Mouse (Mus musculus) c-Kit-positive CD71-positive TER-119-negative erythroid progenitor cells, embryonic 14.5 days (primary cell): ENCODE data around the gene Tcea2.

ENCODE experiments used
- DNase-seq: peaks from one replicate; pipeline ENCODE4 v3.0.0-alpha.2; 2013; ENCODE audit warnings: low read depth

Tcea2 gene

GRCm38 (mm10) chr2:181679951-181680715 is at the start of gene Tcea2:
Gene Tcea2, plus strand, starts transcription at chr2:181680310.
- DNase-seq = peak; percentile 58

GRCm38 (mm10) chr2:181632624-181633023 is 47.5 kb upstream of the Tcea2 start:
- no peak for DNase-seq

GRCm38 (mm10) chr2:181635865-181636264 is 44.2 kb upstream of the Tcea2 start:
- no peak for DNase-seq

- peak; percentile 33 for DNase-seq
Measured at GRCm38 (mm10) chr2:181644361-181644760, 35.7 kb upstream of the Tcea2 start.

GRCm38 (mm10) chr2:181645666-181646065 is 34.4 kb upstream of the Tcea2 start:
- DNase-seq = no peak

- no peak for DNase-seq
Measured at GRCm38 (mm10) chr2:181646626-181647472, 33.3 kb upstream of the Tcea2 start.

DNA sequence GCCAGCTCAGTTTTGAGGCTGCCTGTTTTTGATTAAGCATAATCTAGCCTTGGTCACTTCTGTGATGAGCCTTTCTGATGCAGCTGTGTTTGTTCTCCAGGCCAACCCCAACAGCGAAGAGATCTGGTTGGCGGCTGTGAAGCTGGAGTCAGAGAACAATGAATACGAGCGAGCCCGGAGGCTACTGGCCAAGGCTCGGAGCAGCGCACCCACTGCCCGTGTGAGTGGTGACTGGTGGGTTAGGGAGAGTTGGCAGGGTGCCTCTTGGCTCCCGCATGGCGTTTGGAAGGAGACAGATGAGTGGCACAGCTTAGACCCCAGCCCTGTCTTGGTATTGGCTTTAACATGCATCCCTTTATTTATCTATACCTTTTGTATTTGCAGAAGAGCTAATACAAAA is 31.2 kb upstream of the Tcea2 start:
- DNase-seq = no peak

DNA sequence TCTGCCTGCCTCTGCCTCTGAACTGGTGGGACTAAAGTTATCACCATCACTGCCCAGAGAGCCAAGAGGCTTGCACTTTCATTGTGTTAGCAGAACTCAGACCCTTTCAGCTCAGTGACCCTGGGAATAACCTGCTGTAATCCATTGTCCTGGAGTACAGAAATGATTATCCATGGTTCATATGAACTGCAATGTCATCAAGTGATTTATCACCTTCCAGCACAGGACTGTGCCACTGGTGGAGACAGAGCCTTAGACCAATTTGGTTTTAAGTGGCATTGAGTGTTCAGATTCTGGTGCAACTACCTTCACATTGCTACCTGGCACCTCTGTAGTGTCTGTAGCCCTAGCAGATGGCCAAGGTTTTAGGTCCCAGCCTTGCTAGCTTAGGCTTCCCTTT is 27.0 kb upstream of the Tcea2 start:
- DNase-seq = no peak

GRCm38 (mm10) chr2:181653523-181653922 is 26.6 kb upstream of the Tcea2 start:
- DNase-seq = no peak

- no peak for DNase-seq
Measured at GRCm38 (mm10) chr2:181656734-181657133, 23.4 kb upstream of the Tcea2 start, which contains the start of gene Gm29797. Gene Gm29797, plus strand, starts transcription at chr2:181657034.

- no peak for DNase-seq
Measured at GRCm38 (mm10) chr2:181657441-181657840, 22.7 kb upstream of the Tcea2 start.

DNA sequence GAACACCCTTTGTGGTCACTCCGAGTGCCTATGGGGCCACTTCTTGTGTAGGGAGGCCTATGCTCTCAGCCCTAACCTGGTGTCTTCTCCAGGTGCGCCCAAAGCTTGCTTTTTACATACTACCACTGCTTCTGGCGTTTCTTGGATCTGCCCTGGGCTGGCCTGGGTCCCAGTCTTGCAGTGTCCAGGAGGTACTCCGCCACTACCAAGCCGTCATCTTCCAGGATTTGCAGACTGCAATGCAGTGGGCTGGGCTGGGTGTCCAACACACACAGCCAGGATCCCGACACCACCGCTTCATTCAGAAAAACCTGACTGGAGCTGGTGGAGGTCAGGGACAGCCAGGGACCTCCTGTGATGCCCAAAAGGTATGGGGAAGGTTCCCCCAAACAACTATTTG is 21.6 kb upstream of the Tcea2 start:
- no peak for DNase-seq

GRCm38 (mm10) chr2:181658930-181659555 is 21.1 kb upstream of the Tcea2 start:
- peak; percentile 53 for DNase-seq

DNA sequence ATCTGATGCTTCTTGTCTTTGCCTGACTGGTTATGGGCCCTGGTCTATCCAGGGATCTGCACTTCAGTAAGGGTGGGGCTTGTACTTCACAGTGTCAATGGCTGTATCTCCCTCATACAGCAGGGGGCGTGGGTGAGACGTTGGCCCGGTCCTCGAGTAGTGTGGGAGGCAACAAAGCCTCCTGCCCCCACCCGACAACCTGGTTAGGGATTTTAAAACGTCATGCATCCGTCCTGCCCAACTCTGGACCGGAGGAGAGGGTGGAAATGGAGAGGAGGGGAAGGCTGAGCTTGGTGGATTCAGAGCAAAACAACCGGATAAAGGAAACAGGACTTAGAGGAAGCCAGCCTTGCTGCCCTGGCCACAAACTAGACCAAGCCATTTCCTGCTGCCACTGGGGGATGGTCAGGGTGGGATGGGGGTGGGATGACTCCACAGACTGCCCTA is 20.5 kb upstream of the Tcea2 start:
- peak; percentile 67 for DNase-seq

DNA sequence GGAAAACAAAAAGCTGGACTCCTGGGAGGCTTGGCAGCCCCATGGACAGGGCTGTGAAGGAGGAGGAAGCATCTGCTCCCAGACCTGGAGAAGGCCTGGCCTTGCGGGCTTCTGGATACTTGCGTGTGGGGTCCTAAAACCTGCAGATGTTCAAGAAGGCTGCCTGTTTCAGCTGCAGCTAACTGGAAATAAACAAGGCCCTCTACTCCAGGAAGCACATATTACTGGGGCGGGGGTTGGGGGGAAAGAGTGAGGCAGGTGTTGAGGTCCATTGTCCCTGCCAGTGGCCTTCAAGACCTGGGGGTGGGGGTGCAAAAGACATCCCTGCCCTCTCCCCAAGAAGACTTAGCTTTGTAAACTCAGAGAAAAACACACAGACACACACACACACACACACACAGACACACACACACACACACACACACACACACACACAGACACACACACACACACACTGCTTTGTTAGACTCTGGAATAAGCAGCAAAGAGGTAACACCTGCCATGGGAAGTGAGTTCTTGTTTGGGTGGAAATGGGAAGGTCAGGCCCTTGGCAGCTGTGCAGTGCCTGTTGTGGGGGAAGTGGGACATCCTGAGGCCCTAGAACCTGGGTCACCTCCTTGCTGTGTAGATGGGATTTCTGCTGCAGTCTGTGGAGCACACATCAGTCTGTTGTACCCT is 17.4 kb upstream of the Tcea2 start:
- DNase-seq = no peak

- no peak for DNase-seq
Measured at GRCm38 (mm10) chr2:181663298-181663630, 16.8 kb upstream of the Tcea2 start.

DNA sequence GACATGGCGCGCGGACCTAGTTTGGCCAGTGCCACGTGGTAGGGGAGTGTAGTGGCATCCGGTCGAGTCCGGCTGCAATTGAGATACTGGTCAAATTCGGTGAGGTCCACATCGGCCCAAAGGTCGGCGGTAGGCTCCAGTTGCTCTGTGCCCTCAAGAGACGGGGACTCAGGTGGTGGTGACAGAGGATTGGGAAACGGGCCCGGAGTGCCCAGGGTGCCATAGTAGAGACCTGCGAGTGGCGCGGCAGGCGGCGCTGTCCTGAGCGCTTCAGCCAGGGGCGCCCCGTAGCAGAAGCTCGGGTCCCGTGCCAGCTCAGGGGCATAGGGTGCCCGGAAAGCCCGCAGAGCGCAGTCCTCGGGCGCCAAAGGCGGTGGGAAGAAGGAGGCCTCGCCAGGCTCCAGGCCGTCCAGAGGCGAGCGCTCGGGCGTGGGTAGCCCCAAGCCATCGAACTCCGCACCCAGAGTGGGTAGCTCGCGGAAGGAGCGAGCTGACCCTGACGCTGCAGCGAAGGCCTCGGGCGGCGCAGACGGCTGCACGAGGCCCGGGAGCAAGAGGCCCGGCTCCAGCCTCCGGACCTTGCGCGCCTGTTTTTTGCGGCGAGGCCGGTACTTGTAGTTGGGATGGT is 9.7 kb upstream of the Tcea2 start:
- DNase-seq = no peak

DNA sequence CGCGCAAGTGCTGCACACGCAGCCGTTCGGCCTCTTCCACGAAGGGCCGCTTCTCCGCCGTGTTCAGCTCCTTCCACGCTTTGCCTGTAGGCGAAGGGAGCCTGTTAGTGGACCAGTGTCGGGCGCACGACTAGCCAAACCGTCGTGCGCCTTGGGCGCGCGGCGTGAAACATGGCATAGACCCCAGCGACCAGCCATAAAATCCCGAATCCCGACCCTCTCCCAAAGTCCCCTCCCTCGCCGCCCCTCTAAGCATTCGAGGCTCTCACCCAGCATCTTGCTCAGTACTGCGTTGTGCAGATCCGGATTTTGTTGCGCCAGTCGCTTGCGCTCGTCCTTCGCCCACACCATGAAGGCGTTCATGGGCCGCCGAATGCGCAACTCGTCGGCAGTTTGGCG is 9.2 kb upstream of the Tcea2 start:
- DNase-seq = no peak

- DNase-seq = no peak
Measured at GRCm38 (mm10) chr2:181671326-181671725, 8.8 kb upstream of the Tcea2 start, which contains the start of gene Sox18. Gene Sox18, minus strand, starts transcription at chr2:181671640.

DNA sequence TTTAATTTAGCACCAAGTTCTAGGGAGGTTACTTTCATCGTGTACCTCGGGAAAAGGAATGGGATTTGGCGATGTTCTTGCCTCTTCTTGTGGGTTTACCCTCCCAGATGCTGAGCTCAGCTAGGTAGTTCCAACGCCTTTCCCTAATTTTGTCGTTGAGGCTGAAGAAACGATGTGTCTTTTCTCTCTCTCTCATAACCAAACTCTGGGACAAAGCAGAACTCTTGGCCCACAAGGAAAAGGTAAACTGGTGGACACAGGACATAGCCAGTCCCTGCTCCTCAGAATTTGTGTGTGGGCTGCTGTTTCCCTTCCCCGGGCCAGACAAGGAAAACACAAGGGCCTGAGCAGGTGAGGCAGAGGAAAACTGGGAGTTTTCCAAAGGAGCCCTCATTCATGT is 8.1 kb upstream of the Tcea2 start:
- DNase-seq = no peak

GRCm38 (mm10) chr2:181673501-181673900 is 6.6 kb upstream of the Tcea2 start:
- no peak for DNase-seq

GRCm38 (mm10) chr2:181674934-181675333 is 5.2 kb upstream of the Tcea2 start:
- no peak for DNase-seq
